Mouse (Mus musculus): Measurements from ENCODE around the gene Dtd2. TPM values are rescaled to one million over a fixed set of nuclear protein-coding genes. Genes with fewer than 3 reads are reported as not detected.

Dtd2 gene
- polyA plus RNA-seq, 2 experiments, result 11.1 to 12.0 TPM

- no peak overlapping the region for H3K27ac ChIP-seq
- no peaks in the 10 kb centered on the region for H3K9me3 ChIP-seq (ENCODE audit: control insufficient read depth, low read length)
- H3K4me2 ChIP-seq (ENCODE audit: low read depth), result no peak overlapping the region
- peaks cover 6% of the 10 kb centered on the region for H3K36me3 ChIP-seq (replicated peaks; ENCODE audit: control insufficient read depth, insufficient read depth, low read depth)
- peaks cover 7 to 11% of the 10 kb centered on the region in 2 experiments for H3K4me1 ChIP-seq (replicated peaks; ENCODE audit: control insufficient read depth in 2 of 2, insufficient read depth in 2 of 2, low read length in 1 of 2)
- no peak overlapping the region for H3K4me3 ChIP-seq (ENCODE audit: insufficient read depth in 1 of 2, low read depth in 2 of 2, low read length in 2 of 2)
- WGBS (ENCODE audit: insufficient replicate concordance), result 83% methylated on average over 3 of the region's 3 CpGs
- no peak for DNase-seq (ENCODE audit: low read depth in 3 of 3, low spot score in 3 of 3)
- H3K9ac ChIP-seq (replicated peaks), result no peak overlapping the region
- TF ChIP-seq CTCF (IDR thresholded peaks at IDR 0.05; ENCODE audit: low read depth) (no peak), EP300 (IDR thresholded peaks at IDR 0.05; ENCODE audit: low read depth) (no peak)
- H3K27me3 ChIP-seq (ENCODE audit: control insufficient read depth, insufficient read depth, low read length), result no peaks in the 10 kb centered on the region
- no peak for ATAC-seq (ENCODE audit: insufficient read depth)
Observed at GRCm38 (mm10) chr12:52002746-52003145, 3.6 kb downstream of the Dtd2 start.

GRCm38 (mm10) chr12:52001544-52001943, 4.8 kb downstream of the Dtd2 start:
- 21% methylated on average over 4 of the region's 4 CpGs for whole genome bisulfite sequencing (ENCODE audit: insufficient replicate concordance)
- TF ChIP-seq EP300 (IDR thresholded peaks at IDR 0.05; ENCODE audit: low read depth) (no peak), CTCF (IDR thresholded peaks at IDR 0.05; ENCODE audit: low read depth) (peak; percentile 68)
- peak; percentile 27 to 52 (median 46) for DNase-seq (ENCODE audit: low read depth in 3 of 3, low spot score in 3 of 3)
- H3K27ac ChIP-seq, result no peak overlapping the region
- no peak overlapping the region for H3K9ac ChIP-seq (replicated peaks)
- no peak overlapping the region for H3K4me2 ChIP-seq (ENCODE audit: low read depth)
- H3K27me3 ChIP-seq (ENCODE audit: control insufficient read depth, insufficient read depth, low read length), result no peaks in the 10 kb centered on the region
- no peak for ATAC-seq (ENCODE audit: insufficient read depth)
- peaks cover 13% of the 10 kb centered on the region for H3K36me3 ChIP-seq (replicated peaks; ENCODE audit: control insufficient read depth, insufficient read depth, low read depth)
- no peak overlapping the region for H3K4me3 ChIP-seq (ENCODE audit: insufficient read depth in 1 of 2, low read depth in 2 of 2, low read length in 2 of 2)
- peaks cover 7 to 10% of the 10 kb centered on the region in 2 experiments for H3K4me1 ChIP-seq (replicated peaks; ENCODE audit: control insufficient read depth in 2 of 2, insufficient read depth in 2 of 2, low read length in 1 of 2)
- H3K9me3 ChIP-seq (ENCODE audit: control insufficient read depth, low read length), result no peaks in the 10 kb centered on the region

GRCm38 (mm10) chr12:51998366-51998932, 7.9 kb downstream of the Dtd2 start:
- no peak overlapping the region for H3K9ac ChIP-seq (replicated peaks)
- ATAC-seq (ENCODE audit: insufficient read depth) (peak; percentile 69), DNase-seq (ENCODE audit: low read depth in 3 of 3, low spot score in 3 of 3) (peak in 2 of 3 experiments; percentile 33 to 36)
- no peaks in the 10 kb centered on the region for H3K9me3 ChIP-seq (ENCODE audit: control insufficient read depth, low read length)
- no peak overlapping the region for H3K4me3 ChIP-seq (ENCODE audit: insufficient read depth in 1 of 2, low read depth in 2 of 2, low read length in 2 of 2)
- H3K4me2 ChIP-seq (ENCODE audit: low read depth), result peak overlapping the region; percentile 35; the same call in 1 of the 2 replicates
- H3K27ac ChIP-seq, result peak overlapping the region; percentile 46
- peaks cover 0 to 9% of the 10 kb centered on the region in 2 experiments; a peak in 3 of 4 replicates for H3K4me1 ChIP-seq (replicated peaks; ENCODE audit: control insufficient read depth in 2 of 2, insufficient read depth in 2 of 2, low read length in 1 of 2)
- TF ChIP-seq EP300 (IDR thresholded peaks at IDR 0.05; ENCODE audit: low read depth), result no peak
- no peak for TF ChIP-seq CTCF (IDR thresholded peaks at IDR 0.05; ENCODE audit: low read depth)
- 29% methylated on average over 9 of the region's 9 CpGs for whole genome bisulfite sequencing (ENCODE audit: insufficient replicate concordance)
- peaks cover 11% of the 10 kb centered on the region for H3K36me3 ChIP-seq (replicated peaks; ENCODE audit: control insufficient read depth, insufficient read depth, low read depth)
- H3K27me3 ChIP-seq (ENCODE audit: control insufficient read depth, insufficient read depth, low read length), result no peaks in the 10 kb centered on the region

GRCm38 (mm10) chr12:51995738-51996536, 10.4 kb downstream of the Dtd2 start:
- Histone ChIP-seq H3K9me3 (ENCODE audit: control insufficient read depth, low read length) (no peaks in the 10 kb centered on the region), H3K4me2 (ENCODE audit: low read depth) (no peak overlapping the region), H3K4me3 (ENCODE audit: insufficient read depth in 1 of 2, low read depth in 2 of 2, low read length in 2 of 2) (no peak overlapping the region), H3K36me3 (replicated peaks; ENCODE audit: control insufficient read depth, insufficient read depth, low read depth) (peaks cover 11% of the 10 kb centered on the region), H3K27me3 (ENCODE audit: control insufficient read depth, insufficient read depth, low read length) (no peaks in the 10 kb centered on the region), H3K9ac (replicated peaks) (no peak overlapping the region), H3K4me1 (replicated peaks; ENCODE audit: control insufficient read depth in 2 of 2, insufficient read depth in 2 of 2, low read length in 1 of 2) (peaks cover 0 to 9% of the 10 kb centered on the region in 2 experiments; a peak in 3 of 4 replicates), H3K27ac (no peak overlapping the region)
- TF ChIP-seq EP300 (IDR thresholded peaks at IDR 0.05; ENCODE audit: low read depth), result no peak
- WGBS (ENCODE audit: insufficient replicate concordance), result 81% methylated on average over 1 of the region's 1 CpGs
- ATAC-seq (ENCODE audit: insufficient read depth) (no peak), DNase-seq (ENCODE audit: low read depth in 3 of 3, low spot score in 3 of 3) (no peak)

- 73% methylated on average over 2 of the region's 2 CpGs for WGBS (ENCODE audit: insufficient replicate concordance)
Observed at GRCm38 (mm10) chr12:51990629-51991028, 15.7 kb downstream of the Dtd2 start.

More at GRCm38 (mm10) chr12:51990629-51991028, 15.7 kb downstream of the Dtd2 start:
- no peaks in the 10 kb centered on the region for H3K36me3 ChIP-seq (replicated peaks; ENCODE audit: control insufficient read depth, insufficient read depth, low read depth)
- H3K4me2 ChIP-seq (ENCODE audit: low read depth), result no peak overlapping the region
- no peak overlapping the region for H3K9ac ChIP-seq (replicated peaks)
- no peak for ATAC-seq (ENCODE audit: insufficient read depth)
- H3K27me3 ChIP-seq (ENCODE audit: control insufficient read depth, insufficient read depth, low read length), result no peaks in the 10 kb centered on the region
- no peak for DNase-seq (ENCODE audit: low read depth in 3 of 3, low spot score in 3 of 3)
- H3K4me1 ChIP-seq (replicated peaks; ENCODE audit: control insufficient read depth in 2 of 2, insufficient read depth in 2 of 2, low read length in 1 of 2), result 0 out of 4 replicates have a peak, but pooled peaks cover 0 to under 1% of the 10 kb centered on the region in 2 experiments
- H3K27ac ChIP-seq, result no peak overlapping the region
- no peaks in the 10 kb centered on the region for H3K9me3 ChIP-seq (ENCODE audit: control insufficient read depth, low read length)
- no peak overlapping the region for H3K4me3 ChIP-seq (ENCODE audit: insufficient read depth in 1 of 2, low read depth in 2 of 2, low read length in 2 of 2)
- TF ChIP-seq EP300 (IDR thresholded peaks at IDR 0.05; ENCODE audit: low read depth) (no peak), CTCF (IDR thresholded peaks at IDR 0.05; ENCODE audit: low read depth) (no peak)
